Mouse (Mus musculus): ENCODE data around the gene Mapk8ip1.

Gene Mapk8ip1

GRCm38 (mm10) chr2:92373437-92373813 is 27.6 kb downstream of the Mapk8ip1 start:
- no peak for DNase-seq (ENCODE audit: low read depth, low spot score)

GRCm38 (mm10) chr2:92372767-92373436 is 28.2 kb downstream of the Mapk8ip1 start:
- no peak for DNase-seq (ENCODE audit: low read depth, low spot score)

- DNase-seq (ENCODE audit: low read depth, low spot score), result no peak
Measured at GRCm38 (mm10) chr2:92371971-92372690, 28.9 kb downstream of the Mapk8ip1 start.

- peak; percentile 67 for DNase-seq (ENCODE audit: low read depth, low spot score)
Measured at GRCm38 (mm10) chr2:92370821-92371805, 29.9 kb downstream of the Mapk8ip1 start.

- DNase-seq (ENCODE audit: low read depth, low spot score), result no peak
Measured at GRCm38 (mm10) chr2:92370375-92370774, 30.7 kb downstream of the Mapk8ip1 start.

- no peak for DNase-seq (ENCODE audit: low read depth, low spot score)
Measured at GRCm38 (mm10) chr2:92367383-92368029, 33.6 kb downstream of the Mapk8ip1 start.

GRCm38 (mm10) chr2:92365568-92365967 is 35.5 kb downstream of the Mapk8ip1 start:
- no peak for DNase-seq (ENCODE audit: low read depth, low spot score)

GRCm38 (mm10) chr2:92364086-92364485 is 37.0 kb downstream of the Mapk8ip1 start:
- no peak for DNase-seq (ENCODE audit: low read depth, low spot score)

- DNase-seq (ENCODE audit: low read depth, low spot score), result no peak
Measured at GRCm38 (mm10) chr2:92362571-92363228, 38.4 kb downstream of the Mapk8ip1 start.

- DNase-seq (ENCODE audit: low read depth, low spot score), result no peak
Measured at GRCm38 (mm10) chr2:92361795-92362194, 39.3 kb downstream of the Mapk8ip1 start.

- DNase-seq (ENCODE audit: low read depth, low spot score), result no peak
Measured at GRCm38 (mm10) chr2:92360893-92361292, 40.2 kb downstream of the Mapk8ip1 start.

GRCm38 (mm10) chr2:92360186-92360823 is 40.8 kb downstream of the Mapk8ip1 start:
- DNase-seq (ENCODE audit: low read depth, low spot score), result no peak

GRCm38 (mm10) chr2:92359301-92359700 is 41.8 kb downstream of the Mapk8ip1 start:
- no peak for DNase-seq (ENCODE audit: low read depth, low spot score)

- no peak for DNase-seq (ENCODE audit: low read depth, low spot score)
Measured at GRCm38 (mm10) chr2:92354224-92354623, 46.8 kb downstream of the Mapk8ip1 start.

GRCm38 (mm10) chr2:92353402-92353801 is 47.7 kb downstream of the Mapk8ip1 start:
- DNase-seq (ENCODE audit: low read depth, low spot score), result no peak

- DNase-seq (ENCODE audit: low read depth, low spot score), result no peak
Measured at GRCm38 (mm10) chr2:92350686-92351085, 50.4 kb downstream of the Mapk8ip1 start.

GRCm38 (mm10) chr2:92349589-92350425 is 51.3 kb downstream of the Mapk8ip1 start:
- DNase-seq (ENCODE audit: low read depth, low spot score), result no peak

- no peak for DNase-seq (ENCODE audit: low read depth, low spot score)
Measured at GRCm38 (mm10) chr2:92347191-92347590, 53.9 kb downstream of the Mapk8ip1 start.

GRCm38 (mm10) chr2:92342418-92342817 is 58.6 kb downstream of the Mapk8ip1 start:
- no peak for DNase-seq (ENCODE audit: low read depth, low spot score)
